Mouse (Mus musculus) urinary bladder, adult 18-20 months (tissue): ENCODE results near the gene Wdtc1.
A peak's percentile ranks its signal among the peaks of the same experiment; 100 is the strongest.

Experiments
- DNase-seq, 2 experiments: peaks; one replicate each; pipeline ENCODE4 v3.0.0; 2022; ENCODE audit warnings: low spot score in 2 of 2, mixed read lengths in 2 of 2

Gene Wdtc1

DNA sequence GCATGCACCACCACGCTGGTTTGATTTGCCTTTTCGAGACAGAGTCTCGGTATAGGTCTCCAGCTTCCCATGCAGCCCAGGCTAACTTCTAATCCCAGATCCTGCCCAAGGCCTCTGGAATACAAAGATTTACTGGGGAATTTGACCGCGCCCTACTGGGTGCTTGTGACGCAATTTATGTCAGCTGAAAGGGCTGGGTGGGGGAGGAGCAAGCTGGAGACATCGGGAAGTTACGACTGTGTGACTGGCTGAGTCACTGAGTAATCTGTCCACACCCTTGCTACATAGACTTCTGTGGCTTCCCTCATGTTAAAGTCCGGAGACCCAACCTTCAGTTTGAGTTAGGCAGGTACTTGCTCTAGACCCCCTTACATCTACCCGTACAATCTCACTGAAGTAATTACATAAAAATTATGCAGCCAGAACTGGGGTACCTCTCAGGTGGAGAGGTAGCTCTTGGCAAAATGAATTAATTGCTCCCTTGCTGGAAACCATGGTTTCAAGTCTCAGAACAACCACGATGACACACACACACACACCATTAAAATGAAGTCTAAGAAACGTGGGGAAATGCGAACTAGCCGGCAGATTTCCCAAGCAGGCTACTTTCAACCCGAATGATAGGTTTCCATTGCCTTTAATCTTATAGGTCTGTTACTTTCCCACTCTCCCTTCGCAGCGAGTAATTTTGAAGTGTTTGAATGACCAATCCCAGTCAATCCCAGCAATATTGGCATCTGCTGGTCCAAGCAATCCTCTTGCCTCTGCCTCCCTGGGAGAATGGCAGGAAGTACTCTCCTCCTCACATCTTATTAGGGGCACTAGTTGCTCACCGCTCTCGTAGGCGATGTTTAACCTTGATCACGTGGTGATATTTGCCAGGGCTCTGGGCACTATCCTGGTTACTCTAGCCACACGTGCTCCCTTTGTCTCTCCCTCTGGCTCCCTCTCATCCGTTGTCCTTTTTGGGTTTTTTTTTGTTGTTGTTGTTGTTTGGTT is at the start of gene Wdtc1:
Gene Wdtc1 (minus strand): TSS at position 115 of the 999 bp plus-strand sequence.
- DNase-seq: peak; percentile 50 to 75

DNA sequence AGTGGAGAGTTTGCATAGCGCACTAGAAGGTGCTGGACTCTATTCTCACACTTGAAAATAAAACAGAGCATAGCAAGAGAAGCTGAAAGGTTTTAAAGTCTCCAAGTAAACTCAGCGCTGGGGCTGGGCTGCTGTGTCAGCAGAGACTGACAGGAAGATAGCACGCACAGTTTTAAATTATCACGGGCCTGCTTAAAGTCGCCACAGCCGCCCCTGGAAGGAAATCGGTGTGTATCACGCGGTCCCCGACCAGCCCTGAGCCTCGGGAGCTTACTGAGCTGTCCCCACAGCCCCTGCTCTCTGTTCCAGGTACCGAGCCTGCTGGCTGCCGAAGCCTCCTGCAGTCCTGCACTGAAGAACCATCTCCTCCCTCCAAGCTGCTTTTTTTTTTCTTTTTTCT is 48.7 kb upstream of the Wdtc1 start:
- no peak for DNase-seq

DNA sequence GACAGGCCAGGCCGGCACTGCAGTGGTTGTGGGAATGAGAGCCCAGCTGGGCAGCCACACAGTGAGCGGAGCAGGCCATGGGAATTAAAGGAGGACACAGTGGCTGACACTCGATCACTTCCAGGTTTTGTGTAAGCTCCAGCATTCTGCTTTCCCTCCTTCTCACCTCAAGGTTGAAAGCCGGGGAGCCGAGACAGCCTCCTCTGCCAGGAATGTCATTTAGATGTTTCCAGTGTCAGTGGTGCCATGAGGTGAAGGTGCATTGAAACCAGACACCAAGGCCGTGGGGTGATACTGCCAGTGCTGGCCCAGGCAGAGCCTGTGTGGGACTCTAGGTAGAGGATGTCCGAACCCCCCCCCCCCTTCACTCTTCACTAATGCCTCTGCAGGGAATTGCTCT is 46.8 kb upstream of the Wdtc1 start:
- no peak for DNase-seq

DNA sequence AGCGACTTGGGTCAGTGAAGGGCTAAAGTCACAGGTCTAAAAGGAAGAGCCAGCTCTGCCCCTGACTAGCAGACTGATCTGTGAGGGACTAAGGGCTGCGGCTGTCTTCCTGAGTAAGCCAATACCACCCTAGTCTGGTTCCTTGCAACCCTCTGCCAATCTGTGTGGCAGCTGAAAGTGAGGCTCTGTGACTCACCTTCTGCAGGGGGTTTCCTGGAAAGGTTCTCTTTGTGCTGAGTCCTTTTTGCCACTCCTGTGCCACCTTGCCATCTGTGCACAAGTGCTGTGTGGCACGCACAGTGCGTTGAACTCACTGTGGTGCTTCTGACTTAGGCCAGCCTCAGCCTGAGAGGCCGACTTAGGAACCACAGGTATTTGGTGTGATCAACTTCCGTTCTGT is 46.2 kb upstream of the Wdtc1 start:
- DNase-seq: no peak

DNA sequence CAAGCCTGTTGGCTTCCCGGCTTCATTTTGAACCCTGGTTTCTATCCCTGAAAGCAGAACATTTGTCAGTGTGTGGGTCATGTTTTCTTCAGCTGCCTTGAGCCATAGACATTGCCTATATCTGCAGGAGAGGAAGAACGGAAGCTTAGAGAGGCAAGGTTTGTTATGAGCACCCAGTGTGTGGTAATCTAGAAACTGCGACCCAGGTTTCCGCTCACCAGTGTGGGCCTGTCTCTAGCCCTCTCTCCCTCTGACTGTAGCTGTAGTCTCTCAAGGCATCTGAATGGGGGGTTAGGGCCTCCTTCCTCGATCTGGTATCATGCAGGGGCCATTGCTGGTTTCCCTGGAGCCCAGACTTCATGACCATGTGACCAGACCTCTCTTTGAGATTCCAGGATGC is 45.3 kb upstream of the Wdtc1 start:
- DNase-seq: no peak

DNA sequence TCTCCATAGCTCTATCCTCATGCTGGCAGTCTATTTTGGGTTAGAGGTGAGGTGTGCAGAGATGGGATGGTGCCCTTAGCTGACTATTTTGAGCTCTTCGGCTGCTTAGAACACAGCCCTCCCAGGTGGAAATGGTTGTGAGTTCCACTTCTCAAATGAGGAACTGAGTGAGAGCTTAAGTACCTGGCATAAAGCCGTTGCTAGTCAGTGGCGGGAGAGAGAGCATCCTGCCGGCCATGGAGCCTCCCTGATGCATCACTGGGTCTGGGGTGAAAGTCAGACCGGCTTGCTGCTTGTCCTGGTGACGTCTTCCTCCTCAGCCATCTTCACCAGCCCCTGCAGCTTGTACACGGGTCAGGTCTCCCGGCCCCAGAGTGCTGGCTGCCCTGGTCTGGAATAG is 44.7 kb upstream of the Wdtc1 start:
- DNase-seq: no peak

DNA sequence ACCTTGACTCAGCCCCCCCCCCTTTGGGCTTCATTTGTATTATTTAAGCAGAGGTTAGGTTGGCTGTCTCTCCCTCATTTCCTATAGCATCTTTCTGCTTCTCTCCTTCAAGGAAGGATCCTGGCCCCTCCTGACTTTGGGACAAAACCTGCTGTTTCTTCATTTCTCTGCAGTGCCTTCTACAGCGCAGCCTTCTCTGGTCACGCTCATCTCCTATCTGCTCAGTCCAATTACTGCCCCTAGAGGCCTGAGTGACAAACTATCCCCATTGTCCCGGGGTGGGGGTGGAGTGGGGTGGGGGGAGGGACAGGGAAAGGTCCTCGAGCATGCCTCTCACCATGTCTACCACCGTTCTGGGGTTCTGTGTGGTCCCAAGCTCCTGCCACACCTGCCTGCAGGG is 44.0 kb upstream of the Wdtc1 start:
- no peak for DNase-seq

DNA sequence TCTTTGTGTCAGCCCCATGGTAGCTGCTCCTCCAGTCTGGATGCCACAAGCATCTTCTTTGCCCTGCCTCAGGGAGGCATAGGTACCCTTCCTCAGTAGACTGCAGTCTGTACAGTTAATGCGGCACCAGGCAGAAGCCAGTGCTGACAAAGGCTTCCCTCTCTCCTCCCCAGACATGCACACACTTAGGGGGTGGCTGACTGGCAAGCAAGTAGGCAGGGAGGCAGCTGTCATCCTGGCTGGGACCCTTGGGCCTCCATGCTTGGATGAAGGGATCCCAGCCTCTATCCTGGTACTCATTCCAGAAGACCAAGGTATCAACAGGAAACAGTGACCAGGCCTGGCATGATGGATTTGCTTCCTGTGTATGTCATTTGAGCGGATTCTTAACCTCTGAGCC is 42.8 kb upstream of the Wdtc1 start:
- no peak for DNase-seq

DNA sequence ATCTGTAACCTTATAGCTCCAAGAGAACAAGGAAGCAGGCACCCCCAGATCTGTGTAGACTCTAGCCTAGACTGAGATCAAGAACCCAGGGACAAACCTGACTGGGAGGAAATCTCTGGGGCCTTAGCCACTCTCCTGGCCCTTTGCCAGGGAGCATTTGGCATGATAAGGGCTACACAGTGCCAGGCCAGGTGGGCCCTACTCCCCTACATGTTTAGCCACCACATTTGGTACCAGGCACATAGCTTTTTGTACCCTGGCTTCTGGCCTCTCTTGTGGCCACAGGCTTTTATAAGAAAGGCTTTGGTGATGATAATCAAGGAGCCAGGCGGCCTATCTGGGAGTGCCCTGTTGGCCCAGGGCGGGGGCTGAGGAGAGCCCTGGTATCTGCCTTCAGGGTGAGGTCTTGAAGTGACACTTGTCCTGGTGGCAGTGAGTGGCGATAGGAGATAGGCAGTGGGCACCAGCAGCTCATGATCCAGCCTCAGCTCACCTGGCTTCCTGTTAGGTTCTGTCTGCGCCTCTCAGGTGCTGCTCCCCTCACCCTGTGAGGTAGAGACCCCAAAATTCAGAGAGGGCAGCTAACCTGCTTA is 41.8 kb upstream of the Wdtc1 start:
- peak in 1 of 2 experiments; percentile 41 for DNase-seq

DNA sequence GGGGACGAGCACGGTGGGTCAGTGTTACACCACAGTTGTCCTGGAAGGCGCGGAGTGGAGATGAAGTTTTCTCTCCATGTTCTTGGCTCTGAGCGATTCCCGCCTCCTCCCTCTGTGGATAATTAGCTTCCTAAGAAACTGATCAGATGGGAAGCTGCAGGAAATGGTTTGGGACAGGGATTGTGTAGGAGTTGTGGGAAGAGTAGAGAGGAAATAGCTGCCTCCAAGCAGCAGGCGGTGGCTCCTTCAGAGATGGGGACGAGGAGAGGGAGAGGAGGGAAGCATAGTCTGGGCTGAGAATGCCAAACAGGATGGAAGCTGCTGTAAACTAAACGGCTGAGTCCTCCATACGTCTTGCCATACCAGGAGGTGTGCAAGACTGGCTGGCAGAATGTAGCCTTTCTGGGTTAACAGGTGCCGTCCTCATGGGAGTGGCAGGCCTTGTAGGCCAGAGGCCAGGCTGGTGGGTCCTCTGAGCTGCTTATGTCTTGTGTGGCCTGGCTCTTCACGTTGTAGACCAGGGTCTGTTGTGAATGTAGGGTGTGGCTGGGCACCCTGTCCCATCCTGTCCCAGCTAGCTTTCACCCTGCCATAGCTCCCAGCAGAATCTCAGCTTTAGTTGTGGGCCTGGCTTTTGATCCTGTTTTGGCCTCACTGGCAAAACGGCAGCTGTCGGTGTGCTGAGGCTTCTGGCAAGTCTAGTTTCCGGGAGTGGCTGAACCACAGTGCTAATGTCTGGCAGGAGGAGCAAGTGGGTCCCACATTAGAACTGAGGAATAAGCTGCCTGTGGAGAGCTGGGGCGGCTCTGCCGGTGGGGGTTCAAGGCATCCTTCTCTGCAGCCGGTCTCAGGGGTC is 38.1 kb upstream of the Wdtc1 start:
- DNase-seq: peak in 1 of 2 experiments; percentile 33

DNA sequence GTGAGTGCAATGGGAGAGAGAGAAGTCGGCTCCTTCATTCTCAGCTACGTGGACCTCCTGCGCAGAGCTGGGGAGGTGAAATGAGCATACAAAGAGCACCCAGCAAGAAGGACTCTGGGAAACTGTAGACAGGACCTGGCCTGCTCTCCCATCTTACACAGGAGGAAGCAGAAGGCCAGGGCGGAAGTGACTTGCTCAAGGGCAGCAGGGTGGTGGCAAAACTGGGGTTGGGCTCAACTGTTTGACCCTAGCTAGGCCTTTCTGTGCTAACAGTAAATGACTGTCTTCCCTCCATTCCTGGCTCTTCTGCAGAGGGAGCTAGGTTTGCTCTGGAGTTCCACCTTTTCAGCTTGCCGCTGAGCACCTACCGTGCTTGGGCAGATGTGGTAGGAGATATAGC is 37.3 kb upstream of the Wdtc1 start:
- DNase-seq: no peak

DNA sequence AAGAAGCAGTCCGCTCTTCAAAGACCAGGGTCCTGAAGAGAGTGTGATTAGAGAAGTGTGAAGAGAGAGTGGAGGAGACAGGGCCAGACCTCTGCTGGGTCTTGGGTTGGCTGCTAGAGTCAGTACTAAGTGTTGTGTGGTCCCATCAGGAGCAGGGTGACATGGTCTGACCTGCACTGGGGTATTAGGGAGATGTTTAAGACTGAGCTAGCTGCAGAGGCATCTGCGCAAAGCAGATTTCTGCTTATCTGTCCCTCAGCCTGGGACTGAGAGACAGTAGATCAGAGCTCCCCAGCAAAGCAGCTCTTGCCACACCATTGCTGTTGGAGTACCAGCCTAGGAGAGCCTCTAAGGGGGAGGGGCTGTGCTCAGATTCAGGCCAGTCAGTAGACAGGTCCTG is 36.8 kb upstream of the Wdtc1 start:
- no peak for DNase-seq

DNA sequence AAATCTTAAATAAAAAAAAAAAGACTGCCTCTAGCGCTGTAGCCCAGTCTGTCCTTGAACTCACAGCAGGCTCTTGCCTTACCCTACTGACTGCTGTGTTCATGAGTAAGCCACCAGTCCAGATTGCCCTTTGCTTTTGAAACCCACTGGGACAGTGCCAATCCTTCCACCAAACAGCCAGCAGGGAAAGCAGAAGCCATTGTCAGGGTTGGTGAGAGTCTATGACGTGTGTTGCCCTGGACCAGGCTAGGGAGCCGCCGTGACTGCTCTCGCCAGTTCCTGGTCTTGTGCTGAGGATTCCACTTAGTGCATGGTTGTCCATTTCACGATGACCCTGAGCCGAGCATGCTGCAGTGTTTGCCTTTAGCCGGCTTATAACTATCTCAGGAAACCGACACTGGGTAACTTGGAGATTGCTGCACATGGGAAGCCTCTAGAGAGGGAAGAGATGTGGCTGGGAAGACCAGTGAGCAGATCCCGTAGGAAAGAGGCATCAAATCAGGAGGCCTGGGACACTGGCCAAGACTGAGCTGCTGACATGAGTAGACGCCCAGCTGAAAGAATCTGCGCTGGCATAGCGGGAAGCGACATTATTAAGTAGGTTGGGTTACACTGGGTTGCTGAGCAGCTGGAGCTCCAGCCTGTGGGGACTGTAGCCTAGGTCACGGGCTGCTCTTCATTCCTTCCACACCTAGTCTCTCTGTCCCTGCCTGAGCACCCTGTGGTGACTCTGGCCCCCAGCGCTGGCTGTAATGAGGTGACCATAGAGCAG is 35.7 kb upstream of the Wdtc1 start:
- no peak for DNase-seq

DNA sequence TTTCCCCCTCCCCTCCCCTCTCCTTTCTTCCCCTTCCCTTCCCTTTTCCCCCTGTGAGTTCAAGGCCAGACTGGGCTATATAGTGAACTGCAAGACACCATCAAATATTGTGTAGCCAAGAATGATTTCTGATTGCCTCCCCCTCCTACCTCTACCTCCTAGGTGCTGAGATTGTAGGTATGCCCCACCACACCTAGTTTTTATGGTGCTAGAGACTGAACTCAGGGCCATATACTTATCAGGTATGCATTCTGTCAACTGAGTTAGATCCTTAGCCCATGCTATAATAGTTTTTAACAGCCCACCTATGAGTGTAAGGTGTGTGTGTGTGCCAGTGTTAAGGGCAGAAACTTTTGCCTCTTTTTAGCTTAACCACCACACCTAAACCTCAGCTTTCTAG is 33.8 kb upstream of the Wdtc1 start:
- no peak for DNase-seq

DNA sequence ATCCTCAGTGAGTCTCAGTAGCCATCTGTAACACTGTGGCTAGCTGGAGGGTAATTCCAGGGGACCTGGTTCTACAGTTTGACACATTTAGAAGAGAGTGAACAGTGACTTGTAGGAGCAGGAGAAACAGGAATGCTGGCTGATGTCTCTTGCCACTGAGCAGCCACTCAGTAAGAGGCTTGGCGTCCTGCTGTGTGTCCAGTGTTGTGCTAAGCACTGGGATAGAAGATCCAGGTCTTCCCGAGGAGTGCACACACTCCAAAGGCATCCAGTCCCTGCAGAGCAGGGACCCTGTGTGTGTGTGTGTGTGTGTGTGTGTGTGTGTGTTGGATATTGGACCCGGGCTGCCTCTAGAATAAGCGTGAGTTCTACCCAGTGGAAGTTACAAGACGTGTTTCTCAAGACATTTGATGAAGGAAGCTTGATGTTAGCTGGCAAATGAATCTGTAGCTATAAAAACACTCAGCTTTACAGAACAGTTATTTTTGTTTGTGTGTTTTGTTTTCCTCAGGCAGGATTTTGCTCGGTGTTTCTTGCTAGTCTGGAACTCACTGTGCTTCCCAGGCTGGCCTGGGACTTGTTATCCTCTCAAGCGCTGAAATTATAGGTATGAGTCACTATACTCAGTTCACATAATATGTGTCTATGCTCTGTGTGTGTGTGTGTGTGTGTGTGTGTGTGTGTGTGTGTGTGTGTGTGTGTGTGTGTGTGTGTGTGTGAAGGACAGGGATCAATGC is 32.9 kb upstream of the Wdtc1 start:
- no peak for DNase-seq

DNA sequence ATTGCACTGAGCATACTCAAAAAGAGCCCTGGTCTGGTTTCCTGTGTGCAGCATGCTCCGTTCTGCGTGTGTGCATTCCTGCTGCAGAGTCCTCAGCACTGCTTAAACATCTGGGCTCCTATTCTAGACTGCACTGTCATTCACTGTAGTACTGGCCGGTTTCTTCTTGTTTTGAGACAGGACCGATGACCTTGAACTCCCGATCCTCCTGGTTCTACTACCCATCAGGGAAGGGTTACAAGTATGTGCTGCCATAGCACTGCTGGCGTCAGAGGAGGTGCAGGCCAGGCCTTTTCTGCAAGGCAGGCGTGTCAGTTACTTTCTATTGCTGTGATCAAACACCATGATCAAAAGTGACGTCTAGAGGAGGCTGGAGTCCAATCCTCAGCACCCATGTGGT is 27.9 kb upstream of the Wdtc1 start:
- DNase-seq: no peak

DNA sequence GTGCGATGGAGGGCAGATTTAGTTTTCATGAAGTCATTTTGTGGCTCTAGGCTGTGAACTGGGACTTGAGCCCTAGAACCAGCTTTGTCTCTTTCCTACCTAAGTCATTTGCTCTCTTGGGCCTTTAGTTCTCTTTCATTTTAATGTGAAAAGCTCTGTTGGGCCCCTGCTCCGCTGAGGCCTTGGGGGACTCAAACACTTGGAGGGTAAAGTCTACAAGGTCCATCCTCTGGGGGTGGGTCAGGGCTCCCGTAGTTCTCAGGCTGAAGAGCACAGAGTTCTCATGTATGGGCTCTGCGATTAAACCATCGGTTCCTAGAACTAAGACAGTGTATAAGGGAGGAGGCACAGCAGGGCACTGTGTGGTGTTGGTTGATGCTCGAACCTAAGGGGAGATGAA is 27.3 kb upstream of the Wdtc1 start:
- DNase-seq: no peak

DNA sequence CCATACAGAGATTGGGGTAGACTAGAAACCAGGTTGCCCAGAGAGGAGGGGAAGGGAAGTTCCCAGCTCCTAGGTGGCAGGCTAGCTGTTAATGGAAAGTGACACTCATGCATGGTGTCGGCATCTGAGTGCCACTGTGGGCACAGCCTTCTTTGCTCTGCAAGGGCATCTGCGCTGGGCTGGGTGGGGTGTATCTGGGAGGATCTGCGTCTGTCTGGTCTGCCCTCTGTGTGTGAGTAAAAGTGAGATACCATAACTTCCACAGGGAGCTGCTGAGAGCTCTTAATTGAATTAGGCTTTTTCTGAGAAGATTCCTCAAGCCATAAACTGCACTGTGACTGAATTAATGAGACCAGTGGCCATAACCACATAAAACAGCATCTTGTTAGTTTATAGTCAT is 26.6 kb upstream of the Wdtc1 start:
- DNase-seq: no peak

DNA sequence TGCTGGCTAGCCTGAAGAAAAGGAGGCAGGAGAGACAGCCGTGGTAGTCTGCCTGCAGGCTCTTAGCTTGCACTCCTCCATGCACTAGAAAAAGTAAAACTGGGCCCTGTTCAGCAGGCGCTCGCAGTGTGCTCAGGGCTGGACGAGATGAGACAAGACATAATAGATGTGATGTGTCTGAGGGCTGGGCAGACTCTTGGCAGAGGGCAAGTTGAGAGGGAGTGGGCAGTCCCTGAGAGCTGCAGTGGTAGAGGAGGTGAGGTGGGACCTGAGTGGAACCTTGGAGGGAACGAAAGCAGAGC is 25.7 kb upstream of the Wdtc1 start:
- DNase-seq: no peak

DNA sequence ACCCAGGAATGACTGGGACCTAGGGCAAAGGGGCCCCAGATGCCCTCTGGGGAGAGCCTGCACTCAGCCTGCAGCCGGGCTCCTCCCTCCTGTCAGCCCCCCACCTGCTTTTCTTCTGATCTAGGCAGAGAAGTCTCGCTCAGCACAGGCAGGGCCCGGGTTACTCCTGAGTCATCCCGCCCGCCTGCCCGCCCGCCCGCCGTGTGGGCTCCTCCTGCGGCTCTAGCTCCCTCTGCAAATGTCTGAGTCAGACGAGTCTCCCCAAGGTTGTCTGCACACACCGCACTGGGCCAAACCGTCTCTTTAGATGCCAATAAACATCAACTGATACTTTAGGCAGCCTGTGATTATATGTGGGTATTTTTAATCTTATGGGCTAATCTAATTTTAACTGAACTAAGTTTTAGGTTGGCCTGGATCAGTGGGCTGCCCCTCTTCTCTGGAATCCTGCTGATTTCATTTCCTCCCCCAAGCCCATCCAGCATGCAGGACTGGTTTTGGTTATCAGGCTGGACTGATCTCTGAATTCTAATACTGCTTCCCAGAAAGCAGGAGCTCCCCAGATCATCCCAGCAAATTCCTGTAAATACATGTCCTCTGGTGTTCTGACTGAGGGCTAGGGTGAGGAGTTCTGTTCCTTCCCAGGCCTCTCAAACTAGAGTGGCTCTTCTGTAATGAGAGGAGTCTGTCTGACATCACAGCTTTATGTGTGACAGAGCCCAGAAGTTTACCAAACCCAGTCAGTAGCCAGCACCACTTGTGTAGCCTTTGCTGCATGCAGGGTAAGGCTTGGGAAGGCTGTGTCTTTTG is 25.2 kb upstream of the Wdtc1 start:
- DNase-seq: peak; percentile 40 to 56
